Mouse (Mus musculus): ENCODE measurements at regions not wholly inside any gene's neighbourhood (a gene's known extent, or its start where the extent isn't known, plus 50 kb on each side); places are given as distances from the start of the nearest gene placed in this dataset.
"Not testable (repeated sequence)": the region's sequence is repeated elsewhere in the genome, so short reads cannot be mapped to it uniquely, and the experiment has no call there.

DNA sequence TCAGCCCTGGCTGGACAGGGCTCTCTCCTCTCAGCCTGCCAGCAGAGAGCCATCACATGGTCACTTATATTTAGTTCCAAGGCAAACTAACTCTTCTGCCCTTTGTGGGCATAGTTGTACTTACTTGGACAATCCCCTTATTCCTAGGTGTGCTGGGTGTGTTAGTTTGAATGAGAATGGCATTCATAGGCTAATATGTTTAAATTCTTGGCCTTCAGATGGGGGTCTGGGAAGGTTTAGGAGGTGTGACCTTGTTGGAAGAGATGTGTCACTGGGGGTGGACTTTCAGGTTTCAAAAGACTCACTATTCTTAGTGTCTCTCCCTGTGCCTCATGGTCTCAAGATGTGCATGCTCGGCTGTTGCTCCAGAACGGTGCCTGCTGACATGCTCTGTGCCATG is 250.5 kb upstream of the Myo3a start:
- DNase-seq (ENCODE audit: low spot score): no peak

DNA sequence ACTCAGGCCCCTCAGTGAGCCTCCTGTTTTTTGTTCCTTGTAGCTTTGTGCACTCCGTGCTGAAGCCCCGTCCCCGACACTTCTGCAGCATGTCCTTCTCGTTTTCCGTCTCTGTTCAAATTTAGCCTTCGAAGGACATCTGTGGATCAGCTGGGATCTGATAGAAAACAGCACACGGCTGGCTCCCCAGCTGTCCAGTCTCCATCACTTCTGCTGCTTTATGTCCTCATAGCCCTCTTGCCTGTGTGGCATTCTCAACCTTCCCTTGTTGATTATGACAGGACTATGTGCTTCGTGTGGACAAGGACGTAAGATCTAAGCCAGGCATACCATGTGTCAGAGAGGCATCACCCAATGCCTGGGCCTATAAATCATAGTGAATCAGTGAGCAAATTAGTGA is 247.1 kb upstream of the Myo3a start:
- no peak for DNase-seq (ENCODE audit: low spot score)

DNA sequence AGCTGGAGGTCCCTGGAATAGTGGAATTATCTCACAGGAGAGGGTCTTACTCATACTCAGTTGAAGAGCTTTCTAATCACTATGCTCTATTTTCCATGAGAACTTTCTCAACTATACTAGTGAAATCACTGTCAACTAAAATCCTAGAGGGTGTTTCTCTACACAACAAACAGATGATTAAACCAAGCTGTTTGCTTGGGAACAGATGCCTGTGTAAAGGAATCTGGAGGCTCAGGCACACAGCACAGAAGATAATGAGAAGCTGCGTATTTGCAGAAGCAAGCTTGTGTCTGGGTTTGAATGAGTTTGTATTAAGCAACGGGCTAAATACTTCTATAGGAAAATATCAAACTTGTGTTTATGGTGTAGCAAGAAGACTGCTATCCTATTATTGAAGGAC is 202.9 kb upstream of the Myo3a start:
- DNase-seq (ENCODE audit: low spot score): no peak

DNA sequence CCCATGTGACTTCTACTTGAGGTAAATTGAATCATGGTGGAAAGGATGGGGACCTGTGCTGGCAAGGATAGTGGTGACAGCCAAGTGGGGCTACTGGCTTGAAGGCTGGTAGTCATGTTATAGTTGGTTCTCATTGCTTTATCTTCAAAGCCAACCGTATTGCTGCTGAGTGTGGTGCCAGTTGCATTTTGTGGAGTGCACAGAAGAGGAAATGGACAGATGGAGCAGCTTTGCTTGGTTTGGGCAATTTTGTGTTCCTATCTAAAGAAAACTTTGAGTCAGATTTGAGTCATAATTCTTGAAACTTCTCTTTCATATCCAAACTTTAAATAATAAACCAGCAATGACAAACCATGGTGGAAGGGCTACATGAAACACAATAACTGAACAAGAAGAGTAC is 200.5 kb upstream of the Myo3a start:
- DNase-seq (ENCODE audit: low spot score): no peak

DNA sequence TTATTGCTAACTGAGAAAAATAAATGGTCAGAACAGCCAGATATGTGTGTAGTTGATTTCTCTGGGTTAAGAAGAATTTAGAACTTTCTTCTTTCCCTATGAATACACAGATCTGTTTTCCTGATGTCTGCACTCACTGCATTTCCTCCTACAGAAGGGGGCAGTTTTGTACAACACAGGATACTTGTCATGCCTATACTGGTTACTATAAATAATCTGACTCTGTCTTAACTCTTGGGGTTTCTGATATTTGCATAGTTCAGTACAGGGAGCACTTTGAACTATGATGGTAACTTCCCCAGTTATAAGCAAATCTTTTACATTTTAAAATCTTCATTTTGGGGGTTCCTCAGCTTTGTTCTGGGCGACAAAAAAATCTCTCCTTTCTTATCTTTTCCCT is 198.7 kb upstream of the Myo3a start:
- no peak for DNase-seq (ENCODE audit: low spot score)

DNA sequence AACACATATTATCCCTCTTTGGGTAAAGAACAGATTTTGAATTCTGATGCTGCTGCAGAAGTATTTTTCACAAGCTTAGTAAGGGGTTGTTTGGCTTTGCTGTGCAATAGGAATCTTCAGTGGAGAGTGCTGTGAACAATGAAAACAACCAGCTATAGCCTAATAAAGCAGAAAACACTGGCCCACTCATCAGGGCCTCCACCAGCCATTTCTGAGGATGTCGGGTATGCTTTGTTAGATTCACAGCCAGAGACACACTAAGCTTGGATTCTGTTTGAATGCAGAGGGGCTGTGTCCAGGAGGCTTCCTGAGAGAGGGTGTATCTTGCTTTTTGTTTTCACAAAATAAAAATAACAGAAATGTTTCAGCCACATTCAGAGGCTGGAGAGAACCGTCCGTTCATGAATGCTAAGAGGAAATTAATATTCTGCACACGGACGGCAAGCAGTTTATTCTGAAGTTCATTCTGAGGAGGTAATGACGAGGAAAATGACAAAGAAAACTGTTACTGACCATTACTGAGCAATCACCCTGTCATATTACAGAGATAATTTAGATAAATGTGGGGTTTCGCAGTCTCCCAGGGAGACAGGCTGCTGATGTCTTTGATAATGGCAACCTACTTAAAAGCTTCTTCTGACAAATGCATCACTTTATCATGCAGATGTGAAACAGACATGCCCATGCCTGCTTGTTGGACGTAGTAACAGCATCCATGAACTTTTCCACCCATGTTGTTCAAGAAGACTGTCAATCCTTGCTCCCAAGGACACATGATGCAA is 198.1 kb upstream of the Myo3a start:
- DNase-seq (ENCODE audit: low spot score): no peak

DNA sequence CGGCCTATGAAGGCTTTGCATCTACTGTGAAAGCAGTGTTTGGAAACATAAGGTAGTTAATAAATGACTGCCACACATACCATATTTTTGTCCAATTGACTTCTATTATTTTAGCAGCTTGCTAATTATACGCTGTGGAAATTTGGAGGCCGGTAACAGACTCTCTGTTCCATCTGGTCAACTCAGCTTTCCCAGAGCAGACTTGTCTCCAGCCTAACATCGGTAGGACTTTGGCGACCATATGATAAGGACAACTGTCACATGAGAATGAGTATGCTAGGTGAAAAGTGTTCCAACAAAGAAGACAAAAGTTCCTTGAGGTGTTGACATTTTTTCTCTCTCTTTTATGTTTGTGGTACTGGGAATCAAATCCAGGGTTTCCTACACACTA is 197.5 kb upstream of the Myo3a start:
- DNase-seq (ENCODE audit: low spot score): no peak

DNA sequence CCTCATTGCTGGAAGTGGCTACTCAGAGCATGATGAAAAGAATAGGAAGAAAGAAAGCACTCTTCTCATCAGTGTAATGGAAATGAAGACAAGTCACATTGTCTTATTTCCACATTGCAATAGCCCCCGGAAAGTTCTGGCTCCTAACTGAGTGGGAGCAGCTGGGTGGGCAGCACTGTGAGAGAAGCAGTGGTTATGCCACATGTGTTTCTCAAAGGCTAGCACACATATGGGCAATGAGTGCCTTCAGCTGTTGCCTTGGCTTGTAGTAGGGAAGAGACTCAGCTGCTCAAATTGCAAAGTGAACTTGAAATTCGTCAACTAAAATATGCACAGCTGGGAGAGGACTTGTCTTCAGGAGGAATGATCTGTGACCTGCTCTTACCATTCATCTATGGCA is 190.5 kb upstream of the Myo3a start:
- no peak for DNase-seq (ENCODE audit: low spot score)

DNA sequence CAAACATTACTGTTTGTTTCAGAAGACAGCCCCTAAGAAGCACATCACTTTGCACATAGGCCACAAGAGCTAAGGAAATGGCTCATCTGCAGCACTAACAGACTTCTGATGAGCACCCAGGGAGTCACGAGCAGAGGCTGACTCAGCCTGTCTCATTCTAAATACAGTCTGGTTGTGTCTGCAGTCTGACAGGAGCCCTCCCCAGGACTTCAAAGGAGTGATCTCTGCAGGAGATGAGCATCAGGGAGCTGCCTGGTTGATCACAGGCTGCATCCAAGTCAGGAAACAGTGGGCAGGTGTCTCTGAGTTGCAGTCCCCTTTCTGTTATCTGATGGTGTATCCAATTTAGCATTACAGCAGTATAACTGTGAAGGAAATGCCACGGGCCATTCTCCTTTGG is 188.5 kb upstream of the Myo3a start:
- DNase-seq (ENCODE audit: low spot score): no peak

DNA sequence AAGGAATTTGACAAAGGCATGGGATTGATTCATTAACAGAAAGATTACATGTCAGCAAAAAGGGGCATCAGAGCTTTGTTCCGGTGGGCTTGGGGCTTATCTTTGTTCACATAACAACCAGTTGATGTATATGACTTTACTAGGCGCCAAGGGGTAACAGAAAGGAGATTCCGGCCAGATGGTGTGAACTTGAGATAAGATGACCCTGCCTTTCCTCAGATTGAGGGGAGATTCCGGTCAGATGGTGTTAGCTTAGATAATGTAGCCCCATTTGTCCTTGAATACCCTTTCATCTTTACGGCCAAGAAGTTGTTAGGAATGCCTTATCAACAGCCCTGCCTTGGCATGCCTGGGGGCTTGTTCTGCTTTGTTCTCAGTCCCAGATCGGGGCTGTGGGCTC is 183.4 kb upstream of the Myo3a start:
- not testable (repeated sequence) for DNase-seq (ENCODE audit: low spot score)

DNA sequence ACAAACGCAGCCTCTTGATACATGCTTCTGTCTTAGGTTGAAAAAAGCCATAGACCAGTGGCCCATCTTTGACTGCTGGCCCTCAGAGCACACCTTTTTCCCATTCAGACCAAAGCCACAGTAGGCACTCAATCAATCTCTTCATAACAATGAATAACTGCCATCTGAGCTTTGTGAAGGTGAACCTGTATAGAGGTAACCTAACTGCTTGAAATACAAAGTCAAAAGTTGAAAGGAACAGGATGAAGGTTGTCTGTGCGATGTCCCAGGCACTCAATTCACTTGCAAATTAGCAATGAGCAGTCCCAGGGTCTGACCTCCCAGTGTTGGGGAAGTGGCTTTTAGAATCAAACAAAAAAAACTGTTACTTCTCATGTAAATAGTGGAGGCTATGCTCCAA is 182.4 kb upstream of the Myo3a start:
- no peak for DNase-seq (ENCODE audit: low spot score)

DNA sequence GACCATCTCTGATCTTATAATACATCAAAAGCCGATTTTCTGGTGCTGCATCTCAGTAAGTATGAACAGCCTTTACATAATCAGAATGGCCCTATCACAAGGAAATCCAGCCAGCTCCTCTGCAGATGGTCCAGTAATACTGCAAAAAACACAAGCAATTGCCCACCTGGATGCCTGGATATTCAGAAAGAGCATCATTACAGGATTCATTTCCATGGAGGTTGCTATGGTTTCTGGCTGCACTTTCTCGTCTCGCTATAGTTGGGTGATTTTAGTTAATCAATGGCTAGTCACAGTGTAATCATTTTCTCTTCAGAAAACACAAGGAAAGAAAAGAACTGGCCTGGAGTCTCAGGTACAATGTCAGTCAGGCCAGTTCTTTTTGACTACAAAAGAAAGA is 179.8 kb upstream of the Myo3a start:
- DNase-seq (ENCODE audit: low spot score): no peak

DNA sequence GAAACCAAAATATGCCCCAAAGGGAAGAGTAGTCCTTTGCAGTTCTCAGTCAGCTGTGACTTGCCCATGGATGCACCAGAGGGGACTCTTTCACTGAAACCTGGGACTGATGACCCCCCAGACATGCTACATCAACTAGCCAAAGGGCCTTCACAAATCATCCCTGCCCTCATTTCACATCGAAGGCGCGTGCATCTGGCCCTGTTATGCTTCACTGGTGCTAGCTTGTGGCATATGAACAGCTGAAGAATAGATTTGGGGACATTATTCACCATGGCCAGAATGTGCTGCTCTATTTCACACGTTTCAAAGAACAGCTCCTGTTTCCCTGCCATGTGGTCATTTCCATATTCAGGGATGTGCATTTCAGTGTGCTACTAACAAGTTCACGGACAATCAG is 160.8 kb upstream of the Myo3a start:
- no peak for DNase-seq (ENCODE audit: low spot score)

DNA sequence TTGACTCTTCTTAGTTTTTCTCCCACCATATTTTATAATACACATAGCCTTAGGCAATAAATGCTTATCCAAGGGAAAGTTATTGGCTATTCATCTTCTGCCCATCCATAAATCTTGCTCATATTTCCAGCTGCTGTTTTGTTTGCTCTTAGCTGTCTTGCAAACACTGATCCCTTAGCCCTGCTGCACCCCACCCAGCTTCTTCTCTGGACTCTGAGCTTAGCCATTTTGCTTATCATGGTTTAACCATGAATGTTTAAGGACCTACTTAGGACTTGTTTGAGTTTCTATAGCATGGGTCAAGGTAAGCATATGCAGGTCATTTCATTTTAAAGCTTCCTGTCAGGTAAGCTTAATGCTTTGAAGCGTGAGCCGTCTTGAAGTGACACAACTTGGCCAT is 130.5 kb upstream of the Myo3a start:
- DNase-seq (ENCODE audit: low spot score): no peak

DNA sequence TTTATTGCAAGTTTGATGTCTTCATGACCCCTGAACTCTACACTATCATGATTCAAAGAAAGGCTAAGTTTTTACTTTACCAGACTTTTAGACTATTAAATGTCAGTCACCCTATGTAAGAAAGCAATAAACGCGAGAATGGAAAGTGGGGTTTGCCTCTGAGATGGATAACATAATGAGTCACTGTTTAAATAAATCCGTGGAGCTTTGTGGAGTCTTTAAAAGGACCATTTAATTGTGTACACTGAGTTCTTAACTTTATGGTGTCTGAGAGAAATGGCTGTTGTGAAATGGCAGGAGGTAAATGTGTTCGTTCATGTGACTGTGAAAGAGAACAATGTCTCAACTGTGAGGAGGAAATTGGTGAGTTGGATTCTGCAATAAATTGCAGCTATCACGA is 122.2 kb upstream of the Myo3a start:
- no peak for DNase-seq (ENCODE audit: low spot score)

DNA sequence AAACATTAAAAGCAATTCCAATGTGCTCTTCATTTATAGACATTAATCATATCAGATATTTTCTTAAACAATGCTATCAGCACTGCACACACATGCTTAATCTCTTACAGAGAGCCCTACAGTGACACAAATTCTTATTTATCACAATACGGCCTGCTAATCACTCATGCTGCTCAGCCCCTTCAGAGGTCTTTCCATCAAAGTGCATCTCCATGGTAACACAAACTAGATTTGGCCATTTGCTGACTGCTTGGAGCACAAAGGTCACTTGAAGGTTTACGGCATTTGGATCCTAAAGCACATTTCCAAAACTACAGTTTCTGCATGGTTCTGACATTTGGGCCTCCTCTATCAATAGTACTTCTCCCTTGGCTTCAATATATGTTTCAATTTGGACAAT is 77.6 kb upstream of the Myo3a start:
- no peak for DNase-seq (ENCODE audit: low spot score)

DNA sequence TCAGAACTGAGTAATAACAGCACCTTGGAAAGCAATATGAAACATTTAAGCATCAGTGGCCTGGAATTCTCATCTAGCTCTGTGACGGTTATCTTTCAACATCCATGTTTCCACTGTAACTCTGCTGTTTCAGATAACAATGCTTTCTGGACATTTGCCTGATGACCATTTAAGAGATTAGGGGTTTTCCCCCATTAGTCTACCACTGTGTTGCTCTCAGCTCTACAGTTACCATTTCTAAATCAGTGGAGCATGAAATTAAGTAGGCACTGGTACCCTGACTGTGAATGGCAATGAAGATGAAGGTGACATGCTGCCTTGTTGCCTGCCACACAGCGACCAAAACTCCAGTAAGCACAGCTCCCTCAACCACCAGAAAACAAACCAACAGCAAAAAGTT is 70.7 kb upstream of the Myo3a start:
- DNase-seq (ENCODE audit: low spot score): no peak

DNA sequence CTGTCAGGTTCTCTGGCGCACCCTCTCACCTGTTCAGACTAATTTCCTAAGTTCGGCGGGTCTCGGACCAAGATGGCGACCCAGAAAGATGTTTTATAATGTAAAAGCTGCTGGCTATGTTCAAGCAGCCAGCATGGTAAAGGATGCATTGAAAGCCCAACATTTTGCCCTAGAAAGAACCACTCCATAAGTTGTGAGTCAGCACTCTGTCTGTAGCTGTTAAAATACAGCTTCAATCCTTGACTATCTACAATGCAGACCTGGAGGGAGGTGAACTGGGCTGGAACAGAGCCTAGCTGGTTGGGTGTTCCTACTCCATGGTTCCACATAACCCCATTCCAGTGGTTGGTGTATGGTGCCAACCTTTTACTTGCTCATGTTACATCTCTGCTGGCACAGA is 61.9 kb upstream of the Myo3a start:
- no peak for DNase-seq (ENCODE audit: low spot score)

DNA sequence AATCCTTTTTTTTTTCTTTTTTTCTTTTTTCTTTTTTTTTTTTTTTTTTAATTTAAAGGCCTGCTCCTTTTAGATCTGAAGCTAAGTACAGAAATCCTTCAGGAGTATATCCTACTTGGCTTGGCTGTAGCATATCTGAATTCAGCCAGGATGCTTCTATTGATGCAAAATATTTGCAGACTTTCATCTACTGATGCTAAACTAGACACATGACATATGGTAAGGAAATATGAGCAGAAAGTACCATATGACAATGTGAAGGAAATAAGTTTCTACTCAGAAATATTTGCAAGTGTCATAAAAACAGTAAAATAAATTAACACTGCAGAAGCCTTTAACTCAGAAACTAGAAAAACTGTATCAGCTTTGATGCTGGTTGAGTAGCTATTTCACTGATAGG is 61.4 kb upstream of the Myo3a start:
- DNase-seq (ENCODE audit: low spot score): no peak

All from spleen, adult 12 weeks (tissue).